Mouse (Mus musculus) ovary, postnatal 14 days (tissue): ENCODE measurements around the gene Myo9a.
A peak's percentile ranks its signal among the peaks of the same experiment; 100 is the strongest.

Source experiments
- DNase-seq: peaks from one replicate; pipeline ENCODE4 v3.0.0; 2022; ENCODE audit warnings: low spot score

Myo9a gene

GRCm38 (mm10) chr9:59750267-59751065, at the start of gene Myo9a, which contains the start of gene Senp8:
Gene Myo9a (plus strand): TSS chr9:59750896.
Gene Senp8 (minus strand): TSS chr9:59750710.
- peak; percentile 100 for DNase-seq

DNA sequence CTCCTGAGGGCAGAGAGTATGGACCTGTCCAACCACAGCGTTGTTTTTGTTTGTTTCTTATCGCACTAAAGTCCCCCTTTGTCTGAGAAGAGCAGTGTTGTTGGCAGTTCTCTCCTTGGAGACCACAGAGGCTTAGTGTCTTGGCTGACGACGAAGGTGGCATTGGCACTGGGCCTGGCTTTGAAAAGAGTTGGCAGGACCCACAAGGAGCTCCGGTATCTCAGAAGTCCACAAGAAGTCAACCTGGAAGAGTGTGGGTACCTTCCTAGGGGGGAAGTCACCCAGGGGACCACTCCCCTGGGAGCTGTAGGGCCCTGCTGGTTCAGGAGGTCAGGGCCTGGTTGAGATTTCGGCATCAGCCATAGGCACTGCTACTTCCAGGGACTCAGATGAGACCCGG, 49.6 kb upstream of the Myo9a start:
- no peak for DNase-seq

- no peak for DNase-seq
Observed at GRCm38 (mm10) chr9:59703099-59703498, 47.6 kb upstream of the Myo9a start.

DNA sequence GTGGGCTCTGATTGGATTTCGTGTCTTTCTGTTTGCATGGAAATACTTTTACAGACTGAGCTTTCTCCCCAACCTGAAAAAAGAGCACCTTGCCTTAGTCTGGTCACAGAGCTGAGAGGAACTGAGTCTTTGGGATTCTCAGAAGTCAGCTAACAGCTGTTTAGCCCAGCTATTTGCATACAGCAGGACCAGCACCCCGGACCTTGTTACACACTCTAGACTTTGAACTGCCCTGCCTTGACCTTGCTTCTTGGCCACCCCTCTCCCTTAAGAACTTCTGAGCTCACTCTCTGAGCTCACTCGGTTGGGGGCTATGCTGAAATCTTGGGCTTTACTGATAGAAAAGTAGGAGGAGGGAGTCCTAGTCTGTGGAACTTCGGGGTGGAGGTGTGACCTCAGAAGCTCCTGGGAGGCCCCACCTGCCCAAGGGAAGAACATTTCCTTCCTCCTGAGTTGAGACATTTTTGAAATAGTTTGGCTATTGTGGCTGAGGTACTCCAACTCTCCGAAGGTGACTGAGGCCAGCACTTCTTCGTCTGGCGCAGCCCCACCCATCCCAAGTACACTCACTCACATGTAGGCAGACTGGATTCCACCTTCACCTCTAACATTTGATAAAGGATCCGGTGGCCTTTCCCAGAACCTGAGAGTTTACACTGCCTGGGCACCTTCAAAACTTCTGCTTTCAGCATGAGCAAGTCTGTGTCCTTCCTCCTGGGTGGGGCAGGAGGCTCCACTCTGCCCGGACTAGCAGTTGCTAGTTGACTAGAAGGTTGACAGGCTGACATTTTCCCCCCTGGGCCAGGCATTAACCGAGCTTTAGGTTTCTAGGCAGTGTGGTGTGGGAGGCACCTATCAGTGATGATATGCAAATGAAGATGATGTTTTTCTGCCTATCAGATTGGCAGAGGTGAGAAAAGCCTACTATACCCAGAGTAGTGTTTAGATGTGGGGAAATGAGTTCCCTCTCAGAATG, 43.6 kb upstream of the Myo9a start:
- DNase-seq = no peak

DNA sequence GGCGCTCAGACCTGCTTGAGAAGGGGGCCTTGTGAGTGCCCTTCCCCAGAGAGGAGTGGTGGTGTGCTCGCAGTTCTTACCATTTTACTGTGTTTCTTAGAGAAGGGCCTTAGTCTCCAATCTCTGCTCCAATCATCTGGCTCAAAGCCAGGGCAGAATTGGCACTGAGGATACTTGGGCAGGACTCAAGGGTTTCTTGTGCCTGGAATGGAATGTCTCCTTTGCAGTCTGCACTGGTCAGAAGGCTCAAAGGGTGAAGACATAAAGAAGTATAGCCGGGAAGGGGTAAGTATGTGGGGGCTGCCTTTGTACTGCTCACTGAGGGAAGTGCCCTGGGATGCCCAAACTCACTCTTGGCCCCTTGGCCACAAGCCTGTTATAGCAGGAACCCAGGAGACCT, 41.5 kb upstream of the Myo9a start:
- DNase-seq = peak; percentile 42

DNA sequence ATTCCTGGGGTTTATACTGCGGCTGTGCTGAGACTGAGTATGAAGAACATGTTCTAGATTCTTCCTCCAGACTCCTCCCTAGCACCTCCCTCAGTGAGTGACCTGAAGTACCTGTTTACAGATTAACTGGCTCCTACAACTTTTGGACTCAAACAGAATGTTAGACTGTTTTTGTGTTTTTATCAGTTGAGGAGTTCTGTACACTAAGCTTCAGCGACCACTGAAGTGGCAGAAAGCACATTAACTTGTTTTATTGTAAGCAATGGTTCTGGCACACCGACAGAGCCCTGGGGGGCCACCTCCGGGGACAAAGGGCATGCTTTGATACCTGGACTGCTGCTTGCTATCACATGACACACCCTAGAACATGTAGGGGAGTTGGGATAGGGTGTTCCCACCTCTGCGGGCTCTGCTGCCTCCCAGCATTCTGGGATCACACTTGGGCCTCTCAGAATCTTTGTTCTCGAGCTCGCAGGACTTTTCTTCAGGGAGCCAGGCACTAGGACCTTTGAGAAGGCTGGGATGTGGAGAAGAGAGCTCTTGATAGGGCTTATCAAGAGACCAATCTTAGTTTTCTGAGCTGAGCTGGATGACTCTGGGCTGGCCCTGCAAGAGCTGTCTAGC, 34.3 kb upstream of the Myo9a start:
- DNase-seq = no peak

DNA sequence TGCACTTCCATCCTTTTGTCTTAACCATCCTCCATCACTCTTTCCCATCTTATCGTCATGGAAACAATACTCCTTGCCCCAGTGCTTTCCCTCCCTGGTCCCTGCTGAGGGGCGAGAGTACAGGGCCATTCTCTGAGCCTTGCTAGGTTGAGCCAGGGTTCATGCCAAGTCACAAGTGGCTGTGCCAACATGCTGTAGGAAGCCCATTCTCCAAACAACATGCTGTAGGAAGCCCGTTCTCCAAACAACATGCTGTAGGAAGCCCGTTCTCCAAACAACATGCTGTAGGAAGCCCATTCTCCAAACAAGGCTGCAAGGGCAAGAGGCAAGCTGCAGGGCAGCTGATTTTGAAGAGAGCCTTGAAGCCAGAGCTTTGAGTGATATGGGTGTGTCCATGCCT, 32.5 kb upstream of the Myo9a start:
- DNase-seq = no peak

- DNase-seq = no peak
Observed at GRCm38 (mm10) chr9:59721144-59721543, 29.6 kb upstream of the Myo9a start.

- DNase-seq = peak; percentile 61
Observed at GRCm38 (mm10) chr9:59723096-59723657, 27.5 kb upstream of the Myo9a start.

GRCm38 (mm10) chr9:59723791-59724442, 26.8 kb upstream of the Myo9a start:
- no peak for DNase-seq

GRCm38 (mm10) chr9:59725515-59725914, 25.2 kb upstream of the Myo9a start:
- no peak for DNase-seq

GRCm38 (mm10) chr9:59727569-59728286, 23.0 kb upstream of the Myo9a start:
- no peak for DNase-seq

GRCm38 (mm10) chr9:59731136-59731535, 19.6 kb upstream of the Myo9a start:
- no peak for DNase-seq

DNA sequence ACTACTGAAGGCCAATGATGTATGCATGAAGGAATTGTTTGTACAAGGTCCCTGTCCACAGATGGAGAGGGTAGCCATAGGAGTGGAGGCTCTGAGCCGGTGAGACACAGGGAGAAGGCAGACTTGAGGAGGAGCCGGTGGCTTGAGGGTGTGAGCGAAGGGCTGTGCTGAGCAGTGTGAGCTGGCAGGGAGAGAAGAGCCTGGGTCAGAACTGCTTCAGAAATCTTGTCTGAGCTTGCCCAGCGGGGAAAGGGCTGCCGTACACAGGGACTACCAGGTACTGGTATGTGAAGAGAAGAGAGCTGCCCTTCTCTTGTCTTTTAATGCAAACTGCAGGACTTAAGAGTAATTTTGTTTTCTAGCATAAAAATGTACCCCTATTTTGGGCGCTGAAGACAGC, 17.6 kb upstream of the Myo9a start:
- no peak for DNase-seq

- no peak for DNase-seq
Observed at GRCm38 (mm10) chr9:59735394-59735793, 15.3 kb upstream of the Myo9a start.

DNA sequence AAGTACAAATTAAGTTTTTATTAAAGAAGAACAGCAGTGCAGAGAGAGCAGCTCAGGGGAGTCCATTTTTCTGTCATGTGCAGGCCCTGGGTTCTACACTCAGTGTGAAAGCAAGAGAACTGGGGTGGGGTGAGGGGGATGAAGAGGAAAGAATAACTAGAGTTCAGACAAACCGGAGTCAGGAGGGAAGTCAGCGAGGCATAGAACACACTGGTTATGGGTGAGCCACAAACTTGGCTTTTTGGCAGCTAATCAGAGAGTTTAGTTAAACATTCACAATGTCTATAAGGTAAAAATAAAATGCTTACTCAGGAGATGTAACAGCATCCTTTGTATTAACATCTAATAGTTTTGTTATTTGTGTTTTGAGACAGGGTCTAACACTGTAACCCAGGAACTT, 10.1 kb upstream of the Myo9a start:
- no peak for DNase-seq

- no peak for DNase-seq
Observed at GRCm38 (mm10) chr9:59743903-59744302, 6.8 kb upstream of the Myo9a start.

DNA sequence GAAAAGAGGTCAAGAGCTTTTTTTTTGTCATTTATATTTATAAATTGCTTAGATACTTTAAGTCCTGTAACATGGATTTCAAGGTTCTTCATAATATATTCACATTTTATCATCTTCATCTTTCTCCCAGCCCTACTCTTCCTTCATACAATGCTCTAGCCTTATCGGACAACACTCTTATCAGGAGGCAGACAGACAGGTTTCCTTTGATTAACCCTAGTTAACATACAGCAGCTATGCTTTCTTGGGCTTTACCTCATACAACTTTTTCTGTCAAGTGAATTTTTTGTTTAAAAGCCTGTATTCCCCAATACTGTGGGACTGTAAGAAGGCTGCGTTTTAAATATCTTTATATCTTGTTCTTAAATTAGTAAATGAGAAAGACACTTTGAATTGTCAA, 2.3 kb upstream of the Myo9a start:
- DNase-seq = no peak

DNA sequence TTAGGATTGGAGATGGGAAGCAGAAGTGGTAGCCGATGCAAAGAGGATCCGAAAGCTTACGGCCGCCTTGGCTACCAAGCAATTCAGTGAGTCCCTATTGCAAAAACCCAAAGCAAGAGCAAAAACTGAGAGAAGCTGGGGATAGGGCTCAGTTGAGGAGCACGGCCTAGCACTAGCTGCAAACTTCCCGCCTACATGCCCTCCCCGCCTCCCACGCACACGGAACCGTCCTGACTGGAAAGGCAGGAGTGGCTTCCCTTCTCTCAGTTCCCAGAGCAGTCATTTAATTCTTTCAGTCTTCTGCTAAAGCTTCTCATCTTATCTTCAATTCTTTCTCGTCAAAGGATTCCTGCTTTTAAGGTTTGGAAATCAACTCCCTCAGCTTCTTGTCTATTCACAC, 1.7 kb upstream of the Myo9a start:
- DNase-seq = no peak

DNA sequence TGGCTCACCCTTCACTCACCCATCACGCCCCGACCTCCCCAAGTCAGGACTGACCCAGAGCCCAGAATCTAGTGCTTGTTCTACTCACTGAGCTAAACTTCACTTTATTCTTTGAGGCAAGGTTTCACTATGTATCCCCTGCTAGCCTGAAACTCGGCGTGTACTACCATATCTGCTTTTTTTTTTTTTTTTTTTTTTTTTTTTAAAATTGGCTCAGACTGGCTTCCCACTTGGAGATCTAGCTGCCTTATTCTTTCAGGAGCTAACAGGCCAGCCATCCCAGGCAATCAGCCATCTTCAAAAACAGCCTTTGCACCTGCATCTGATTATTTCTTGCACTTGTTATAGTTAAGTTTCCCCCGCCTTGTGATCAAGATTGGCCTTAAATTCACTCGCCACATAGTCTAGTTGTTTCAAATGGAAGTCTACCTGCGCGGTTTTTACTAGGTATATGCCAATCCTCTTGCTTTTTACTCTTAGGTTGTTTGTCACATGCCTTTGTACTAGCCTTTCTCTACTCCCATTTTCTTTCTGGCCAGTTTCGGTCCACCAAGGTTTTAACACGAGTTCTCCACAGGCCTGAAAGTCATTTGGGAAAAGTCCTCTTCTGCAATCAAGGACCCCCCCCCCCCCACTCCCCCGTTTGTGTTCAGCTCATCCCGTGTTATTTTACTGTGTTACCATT, 973 bp upstream of the Myo9a start:
- DNase-seq = no peak
